Mouse (Mus musculus) hindbrain, embryonic 10.5 days (tissue): ENCODE measurements at regions not wholly inside any gene's neighbourhood (a gene's known extent, or its start where the extent isn't known, plus 50 kb on each side); places are given as distances from the start of the nearest gene placed in this dataset.

ENCODE experiments used
- DNase-seq: peaks from one replicate; pipeline ENCODE4 v3.0.0-alpha.2; 2017; ENCODE audit warnings: low spot score
- H3K27ac ChIP-seq: fragments of 300-500 bp; sonication (generic); 2 replicates; pipeline ENCODE4 v1.5.1; 2016; ENCODE audit warnings: mild to moderate bottlenecking, moderate library complexity
- H3K27me3 ChIP-seq: fragments of 300-500 bp; sonication (generic); 2 replicates; pipeline ENCODE4 v1.6.1; 2016; ENCODE audit warnings: mild to moderate bottlenecking; ENCODE audit not compliant: poor library complexity, insufficient read depth, severe bottlenecking
- H3K36me3 ChIP-seq: fragments of 300-500 bp; sonication (generic); 2 replicates; pipeline ENCODE4 v1.6.1; 2016; ENCODE audit warnings: mild to moderate bottlenecking, moderate library complexity
- H3K4me1 ChIP-seq: fragments of 300-500 bp; sonication (generic); replicated peaks from 2 replicates; pipeline ENCODE4 v1.6.1; 2016; ENCODE audit warnings: mild to moderate bottlenecking
- H3K4me3 ChIP-seq: fragments of 300-500 bp; sonication (generic); 2 replicates; pipeline ENCODE4 v1.5.1; 2016; ENCODE audit warnings: mild to moderate bottlenecking, moderate library complexity
- H3K9me3 ChIP-seq: fragments of 300-500 bp; sonication (generic); 2 replicates; pipeline ENCODE4 v1.6.1; 2016; ENCODE audit warnings: mild to moderate bottlenecking, moderate library complexity
- WGBS: fragments of 180-500 bp; shearing (Covaris S2); methylation state at CpG from one replicate; pipeline ENCODE4 v1.1.7; 2016; 5-methylcytosine and 5-hydroxymethylcytosine counted together
- microRNA counts: library from miRNA; unstranded; fragments of <30 nt; microRNA quantifications from one replicate; lab custom pipeline; 2017

DNA sequence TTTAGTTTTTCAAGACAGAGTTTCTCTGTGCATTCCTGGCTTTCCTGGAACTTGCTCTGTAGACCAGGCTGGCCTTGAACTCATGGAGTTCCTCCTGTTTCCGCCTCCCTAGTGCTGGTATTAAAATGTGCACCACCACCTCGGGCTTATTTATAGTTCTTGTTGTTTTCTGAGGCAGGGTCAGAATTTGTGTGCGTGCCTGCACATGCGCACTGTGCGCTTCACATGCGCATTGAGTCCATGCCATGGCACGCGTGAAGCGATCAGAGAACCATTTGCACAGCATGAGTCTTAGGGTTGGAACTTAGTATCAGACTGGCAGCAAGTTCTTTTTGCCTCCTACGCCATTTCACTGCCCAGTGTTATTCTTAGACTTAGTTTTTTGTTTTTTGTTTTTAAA lies 68.8 kb upstream of the Jak1 start:
- Histone ChIP-seq H3K27ac (no peak overlapping the region), H3K4me3 (no peak overlapping the region), H3K27me3 (0 out of 2 replicates have a peak, but pooled peaks cover 3% of the 10 kb centered on the region), H3K4me1 (0 out of 2 replicates have a peak, but pooled peaks cover 4% of the 10 kb centered on the region), H3K9me3 (no peaks in the 10 kb centered on the region), H3K36me3 (no peaks in the 10 kb centered on the region)
- 93% methylated on average over 10 of the region's 10 CpGs for WGBS
- no peak for DNase-seq

DNA sequence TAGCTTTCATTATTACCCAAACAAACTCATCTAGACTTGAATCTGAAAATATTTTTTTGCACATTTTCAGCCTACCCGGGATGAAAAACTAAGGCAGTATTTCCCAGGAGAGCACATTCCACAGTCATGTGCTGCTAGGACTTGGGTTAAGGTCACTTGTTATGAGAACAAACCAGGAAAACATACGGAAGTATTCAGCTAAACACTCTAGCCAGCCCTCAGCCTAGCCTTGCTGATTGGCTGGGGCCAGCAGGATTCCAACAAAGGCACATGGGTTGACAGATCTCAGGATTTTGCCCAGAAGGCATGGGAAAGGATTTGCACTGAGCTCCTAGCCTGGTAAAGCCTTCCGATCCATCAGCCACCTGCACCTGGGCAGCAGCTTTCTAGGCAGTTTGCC lies 68.0 kb upstream of the Jak1 start:
- peaks cover 6% of the 10 kb centered on the region for H3K4me1 ChIP-seq
- 0 out of 2 replicates have a peak, but pooled peaks cover 3% of the 10 kb centered on the region for H3K27me3 ChIP-seq
- no peaks in the 10 kb centered on the region for H3K9me3 ChIP-seq
- DNase-seq: no peak
- H3K36me3 ChIP-seq: no peaks in the 10 kb centered on the region
- no peak overlapping the region for H3K4me3 ChIP-seq
- H3K27ac ChIP-seq: 0 out of 2 replicates have a peak overlapping the region, but pooled peaks have one; percentile 12
- WGBS: 76% methylated on average over 3 of the region's 3 CpGs

DNA sequence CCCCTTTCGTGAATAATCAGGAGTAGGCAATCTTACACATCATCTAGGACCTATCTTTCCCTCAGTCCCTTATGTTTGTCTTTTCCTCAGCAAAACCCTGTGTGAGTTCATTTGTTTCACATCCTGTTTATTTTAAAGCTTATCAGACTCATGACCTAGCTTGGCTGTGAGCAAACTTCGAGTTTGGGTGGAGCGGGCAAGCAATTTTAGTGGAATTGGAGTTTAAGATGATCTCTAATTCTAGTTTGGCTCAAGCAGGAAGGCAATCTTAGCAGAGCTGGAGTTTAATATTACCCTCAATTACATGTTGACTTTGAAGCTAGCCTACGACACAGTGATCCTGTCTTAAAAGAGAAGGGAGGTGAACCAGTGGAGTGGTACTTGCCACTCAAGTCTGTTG lies 66.1 kb upstream of the Jak1 start:
- WGBS: 88% methylated on average over 4 of the region's 4 CpGs
- Histone ChIP-seq H3K36me3 (no peaks in the 10 kb centered on the region), H3K9me3 (no peaks in the 10 kb centered on the region), H3K4me3 (no peak overlapping the region), H3K27ac (no peak overlapping the region), H3K4me1 (peaks cover 13% of the 10 kb centered on the region), H3K27me3 (0 out of 2 replicates have a peak, but pooled peaks cover 3% of the 10 kb centered on the region)
- no peak for DNase-seq

DNA sequence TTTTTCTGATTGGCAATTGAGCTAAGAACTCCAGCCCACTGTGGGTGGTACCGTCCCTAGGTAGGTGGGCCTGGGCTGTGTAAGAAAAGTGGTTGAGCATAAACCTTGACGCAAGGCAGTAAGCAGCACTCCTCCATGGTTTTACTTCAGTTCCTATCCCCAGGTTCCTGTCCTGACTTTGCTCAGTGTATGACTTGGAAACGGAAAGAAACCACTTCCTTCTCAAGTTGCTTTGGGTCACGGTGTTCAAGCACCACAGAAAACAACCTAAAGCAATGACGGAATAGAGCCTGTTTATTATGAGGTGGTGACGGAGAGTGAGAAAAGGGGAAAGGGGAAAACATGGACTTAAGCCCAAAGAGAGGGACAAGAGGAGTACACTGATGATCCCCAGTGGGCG lies 64.0 kb upstream of the Jak1 start:
- H3K4me1 ChIP-seq: peaks cover 13% of the 10 kb centered on the region
- H3K9me3 ChIP-seq: no peaks in the 10 kb centered on the region
- H3K36me3 ChIP-seq: no peaks in the 10 kb centered on the region
- 83% methylated on average over 7 of the region's 7 CpGs for WGBS
- no peak for DNase-seq
- no peak overlapping the region for H3K4me3 ChIP-seq
- H3K27ac ChIP-seq: no peak overlapping the region
- 0 out of 2 replicates have a peak, but pooled peaks cover 3% of the 10 kb centered on the region for H3K27me3 ChIP-seq

DNA sequence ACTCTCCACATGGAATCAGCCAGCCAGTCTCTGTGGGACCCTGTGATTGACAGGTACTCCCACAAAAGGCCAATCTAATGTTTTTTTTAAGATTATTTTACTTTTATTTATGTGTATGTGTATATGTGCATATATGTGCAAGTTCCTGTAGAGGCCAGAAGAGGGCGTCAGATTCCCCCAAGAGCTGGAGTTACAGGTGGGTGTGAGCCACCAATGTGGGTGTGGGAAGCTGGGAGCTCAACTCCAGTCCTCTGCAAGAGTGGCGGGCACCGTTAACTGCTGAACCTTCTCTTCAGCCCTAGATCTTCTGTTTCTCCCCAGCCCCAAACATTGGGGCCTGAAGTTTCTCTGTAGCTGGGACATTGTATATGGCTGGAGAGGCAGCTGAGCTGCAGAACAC lies 61.0 kb upstream of the Jak1 start:
- Histone ChIP-seq H3K36me3 (no peaks in the 10 kb centered on the region), H3K27ac (no peak overlapping the region), H3K27me3 (no peaks in the 10 kb centered on the region), H3K4me3 (no peak overlapping the region), H3K4me1 (peaks cover 10% of the 10 kb centered on the region), H3K9me3 (no peaks in the 10 kb centered on the region)
- WGBS: 83% methylated on average over 3 of the region's 3 CpGs
- DNase-seq: no peak

DNA sequence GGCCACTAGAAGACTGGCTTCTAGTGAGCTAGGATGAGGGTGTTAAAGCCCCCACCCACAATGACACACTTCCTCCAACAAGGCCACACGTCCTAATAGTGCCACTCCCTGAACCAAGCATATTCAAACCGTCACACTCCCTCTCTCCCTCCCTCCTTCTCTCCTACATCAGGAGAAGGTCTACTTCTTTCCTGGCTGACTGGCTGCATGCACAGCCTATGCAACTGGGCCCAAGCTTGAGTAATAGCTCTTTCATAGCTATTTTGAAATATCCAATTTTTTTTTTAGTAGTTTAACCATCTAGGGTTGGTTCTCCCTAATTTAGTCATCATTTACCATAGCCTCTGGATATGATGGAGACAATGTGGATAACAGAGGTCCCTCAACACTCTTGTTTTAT lies 56.6 kb upstream of the Jak1 start:
- Histone ChIP-seq H3K27ac (no peak overlapping the region), H3K27me3 (no peaks in the 10 kb centered on the region), H3K4me3 (no peak overlapping the region), H3K4me1 (no peaks in the 10 kb centered on the region), H3K36me3 (no peaks in the 10 kb centered on the region), H3K9me3 (no peaks in the 10 kb centered on the region)
- 71% methylated on average over 2 of the region's 2 CpGs for WGBS
- DNase-seq: no peak

DNA sequence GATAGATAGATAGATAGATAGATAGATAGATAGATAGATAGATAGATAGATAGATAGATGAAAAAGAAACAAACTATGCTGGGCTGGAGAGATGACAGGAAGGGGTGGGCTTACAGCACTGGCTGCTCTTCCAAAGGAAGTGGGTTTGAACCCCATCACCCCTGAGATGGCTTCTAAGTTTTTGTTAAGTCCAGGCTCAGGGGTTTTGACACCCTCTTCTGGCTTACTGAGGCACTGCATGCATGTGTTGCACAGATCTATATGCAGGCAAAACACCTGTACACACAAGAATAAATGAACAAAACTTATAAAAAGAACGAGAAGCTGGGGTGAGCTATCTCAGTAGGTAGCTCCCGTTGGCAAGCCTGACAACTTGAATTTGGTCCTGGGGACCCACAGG lies 55.5 kb upstream of the Jak1 start:
- WGBS: 77% methylated on average over 2 of the region's 2 CpGs

DNA sequence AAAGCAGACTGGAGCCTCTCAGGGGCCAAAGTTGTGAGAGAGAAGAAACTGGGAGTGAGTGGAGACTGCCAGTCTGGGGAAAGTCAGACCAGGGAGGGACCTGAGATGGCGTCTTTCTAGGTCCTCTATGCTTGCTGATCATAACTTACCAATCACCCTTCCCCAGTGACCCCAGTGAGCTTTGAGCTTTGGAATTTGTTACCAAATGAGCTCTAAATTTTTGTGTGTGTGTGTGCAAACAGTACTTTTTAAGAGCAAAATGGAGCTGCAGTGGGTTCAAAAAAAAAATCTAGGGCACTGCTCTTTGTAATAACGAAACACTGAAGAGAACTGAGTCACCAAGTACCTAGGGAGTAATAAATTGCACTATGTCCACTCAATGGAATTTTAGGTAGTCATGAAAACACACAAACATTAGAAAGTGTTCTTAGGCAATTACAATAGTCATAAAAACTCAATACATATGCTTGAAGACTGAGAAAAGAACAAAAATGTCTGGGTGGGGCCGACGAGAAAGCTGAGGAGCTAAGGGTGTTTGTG lies 54.7 kb upstream of the Jak1 start:
- 83% methylated on average over 4 of the region's 4 CpGs for WGBS

More for the DNA sequence above, 55.5 kb upstream of the Jak1 start:
- no peak overlapping the region for H3K27ac ChIP-seq
- no peak for DNase-seq
- no peaks in the 10 kb centered on the region for H3K36me3 ChIP-seq
- H3K27me3 ChIP-seq: no peaks in the 10 kb centered on the region
- H3K4me3 ChIP-seq: no peak overlapping the region
- H3K4me1 ChIP-seq: no peaks in the 10 kb centered on the region
- H3K9me3 ChIP-seq: no peaks in the 10 kb centered on the region

DNA sequence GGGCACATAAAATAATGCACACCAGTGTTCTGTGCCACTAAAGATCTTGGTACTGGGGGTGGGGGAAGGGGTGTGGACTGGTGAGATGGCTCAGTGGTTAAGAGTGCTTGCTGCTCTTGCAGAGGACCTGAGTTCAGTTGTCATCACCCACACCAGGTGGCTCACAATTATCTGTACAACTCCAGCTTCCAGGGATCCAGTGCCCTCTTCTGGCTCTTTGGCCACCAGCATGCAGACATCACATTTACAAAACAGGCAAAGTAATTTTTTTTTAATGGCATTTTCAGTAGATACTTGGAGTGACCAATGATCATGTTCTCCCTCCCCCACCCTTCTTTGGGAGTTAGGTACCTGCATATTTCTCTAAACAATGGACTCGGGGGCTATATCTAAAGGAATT lies 53.8 kb upstream of the Jak1 start:
- no peaks in the 10 kb centered on the region for H3K36me3 ChIP-seq
- peaks cover 4% of the 10 kb centered on the region for H3K27me3 ChIP-seq
- H3K27ac ChIP-seq: no peak overlapping the region
- no peak for DNase-seq
- WGBS: 83% methylated on average over 1 of the region's 1 CpGs
- no peak overlapping the region for H3K4me3 ChIP-seq
- H3K9me3 ChIP-seq: no peaks in the 10 kb centered on the region
- H3K4me1 ChIP-seq: no peaks in the 10 kb centered on the region

More for the DNA sequence above, 54.7 kb upstream of the Jak1 start:
- Histone ChIP-seq H3K27me3 (no peaks in the 10 kb centered on the region), H3K4me3 (no peak overlapping the region), H3K36me3 (no peaks in the 10 kb centered on the region), H3K9me3 (no peaks in the 10 kb centered on the region), H3K27ac (no peak overlapping the region), H3K4me1 (no peaks in the 10 kb centered on the region)
- DNase-seq: no peak

DNA sequence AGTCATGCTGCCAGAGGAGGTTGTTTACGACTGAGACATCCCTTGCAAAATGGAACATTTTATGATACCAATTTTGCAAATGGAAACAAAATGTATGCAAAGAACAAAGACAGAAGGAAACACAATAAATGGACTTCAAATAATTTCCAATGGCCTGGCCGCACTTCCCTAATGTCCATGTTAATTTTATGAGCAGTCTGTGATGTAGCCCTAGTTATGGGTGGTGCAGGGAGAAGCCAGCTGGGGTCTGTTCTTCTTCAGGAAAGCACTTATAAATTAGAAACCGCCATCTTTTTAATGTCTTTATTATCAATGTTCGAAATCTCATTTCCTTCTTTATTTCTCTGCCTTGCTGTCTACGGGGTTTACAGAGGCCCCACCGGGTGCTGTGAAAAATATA lies 51.0 kb upstream of the Jak1 start:
- Histone ChIP-seq H3K27me3 (peaks cover 22% of the 10 kb centered on the region), H3K27ac (no peak overlapping the region), H3K4me3 (no peak overlapping the region), H3K9me3 (no peaks in the 10 kb centered on the region), H3K36me3 (no peaks in the 10 kb centered on the region), H3K4me1 (no peaks in the 10 kb centered on the region)
- no peak for DNase-seq
- 92% methylated on average over 6 of the region's 6 CpGs for whole genome bisulfite sequencing

MicroRNA genes in the stretch of these regions (microRNA counts, 519-probe panel; counts per million panel counts)
- 1,255 counts per million, percentile 77 among the panel's probes with 10 or more counts for microRNA mmu-miR-101a (lab: Ali Mortazavi, UCI)
